In the genomic region with DNA sequence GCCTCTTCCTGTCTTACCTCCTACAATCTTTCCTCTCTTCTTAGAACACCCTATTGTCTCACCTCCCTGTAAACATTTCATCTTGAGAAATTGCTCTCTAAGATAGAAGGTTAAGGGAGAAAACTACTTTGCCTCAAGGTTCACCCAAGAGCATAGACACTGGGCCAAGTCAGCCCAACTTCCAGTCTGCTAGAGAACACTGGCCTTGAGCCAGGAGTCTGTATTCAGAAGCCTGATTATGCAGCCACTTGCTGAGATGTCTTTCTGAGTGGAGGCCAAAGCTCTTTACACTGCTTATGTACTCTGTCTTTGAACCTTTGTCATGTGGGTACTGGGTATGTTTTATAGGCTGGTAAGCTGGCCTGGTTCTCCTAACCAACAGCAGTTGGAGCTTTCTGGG, we compare ENCODE assay signal across 21 mouse cellular contexts.
A peak's percentile ranks its signal among the peaks of the same experiment; 100 is the strongest.
DNase-seq lines count a peak whose midpoint lies in the region; ATAC-seq lines count a peak whose summit lies in the region.
"Had no signal": no experiment of that assay in that cellular context is flagged by ENCODE, and none has a peak within 500 bp of the region (broad histone marks: within the 10 kb centered on the region; RNA-seq: fewer than 3 reads in every experiment).

No protein-coding gene starts in this region.

- no peaks in the 10 kb centered on the region for H3K36me3 ChIP-seq in forebrain, embryonic 14.5 days (ENCODE audit: control insufficient read depth, insufficient read depth, low read length)
- H3K36me3 ChIP-seq in forebrain, embryonic 12.5 days (replicated peaks) = no peaks in the 10 kb centered on the region
- H3K36me3 ChIP-seq in kidney, embryonic 16.5 days (ENCODE audit: insufficient read depth, low read length) = no peaks in the 10 kb centered on the region
- H3K36me3 ChIP-seq: hindbrain, embryonic 15.5 days had no signal

- H3K9ac ChIP-seq in forebrain, embryonic 14.5 days (ENCODE audit: low read length) = no peak overlapping the region
- no peak overlapping the region for H3K9ac ChIP-seq in forebrain, embryonic 12.5 days
- no peak overlapping the region for H3K9ac ChIP-seq in kidney, embryonic 16.5 days (replicated peaks; ENCODE audit: low read length)
- H3K9ac ChIP-seq: hindbrain, embryonic 15.5 days; liver, postnatal 0 days had no signal

- DNase-seq in forebrain, embryonic 14.5 days (ENCODE audit: low spot score) = peak; percentile 79
- peak; percentile 31 for DNase-seq in kidney, postnatal 10 days
- peak; percentile 14 for DNase-seq in lung, postnatal 10 days
- DNase-seq in lung, adult 18-20 months = no peak
- peak; percentile 32 for DNase-seq in NIH3T3 (ENCODE audit: low read depth)
- DNase-seq in thymus, postnatal 14 days = no peak
- DNase-seq: cerebellum, postnatal 36 days; gastrocnemius, postnatal 25 days; liver; liver, postnatal 0 days; right cerebral cortex, postnatal 25 days; thymus, postnatal 25 days had no signal

- no peaks in the 10 kb centered on the region for H3K9me3 ChIP-seq in forebrain, embryonic 14.5 days (replicated peaks; ENCODE audit: control insufficient read depth, low read length)
- H3K9me3 ChIP-seq in forebrain, embryonic 12.5 days = no peaks in the 10 kb centered on the region
- H3K9me3 ChIP-seq in kidney, embryonic 16.5 days (ENCODE audit: low read length) = no peaks in the 10 kb centered on the region
- H3K9me3 ChIP-seq: hindbrain, embryonic 15.5 days had no signal

- H3K4me2 ChIP-seq in forebrain, embryonic 14.5 days (ENCODE audit: low read length) = no peak overlapping the region
- no peak overlapping the region for H3K4me2 ChIP-seq in forebrain, embryonic 12.5 days
- H3K4me2 ChIP-seq in kidney, embryonic 16.5 days (replicated peaks; ENCODE audit: low read depth, low read length) = no peak overlapping the region
- H3K4me2 ChIP-seq: hindbrain, embryonic 15.5 days had no signal

- H3K4me3 ChIP-seq in forebrain, embryonic 14.5 days (ENCODE audit: low read depth, low read length) = no peak overlapping the region
- H3K4me3 ChIP-seq in forebrain, embryonic 12.5 days (replicated peaks) = no peak overlapping the region
- H3K4me3 ChIP-seq in kidney, embryonic 16.5 days (ENCODE audit: low read length) = no peak overlapping the region
- H3K4me3 ChIP-seq: erythroblast, embryonic 14.5 days; hindbrain, embryonic 15.5 days had no signal

- ATAC-seq in forebrain, embryonic 14.5 days = peak; percentile 44; the same call in 1 of the 2 replicates
- no peak for ATAC-seq in forebrain, embryonic 12.5 days (ENCODE audit: low FRiP score)
- ATAC-seq in kidney, embryonic 16.5 days (ENCODE audit: low FRiP score, low TSS enrichment) = no peak
- ATAC-seq: activated CD4-positive, CD25-positive, alpha-beta regulatory T cell, adult 4 months; intestine, postnatal 0 days; liver, postnatal 0 days; Patski had no signal

- H3K27me3 ChIP-seq in forebrain, embryonic 14.5 days (replicated peaks; ENCODE audit: control insufficient read depth, insufficient read depth, low read length) = no peaks in the 10 kb centered on the region
- H3K27me3 ChIP-seq in forebrain, embryonic 12.5 days = peaks cover 15% of the 10 kb centered on the region
- no peaks in the 10 kb centered on the region for H3K27me3 ChIP-seq in kidney, embryonic 16.5 days (ENCODE audit: insufficient read depth, low read length)
- H3K27me3 ChIP-seq: hindbrain, embryonic 15.5 days; Patski had no signal

- H3K4me1 ChIP-seq in forebrain, embryonic 14.5 days (ENCODE audit: control insufficient read depth, insufficient read depth, low read length) = 0 out of 2 replicates have a peak, but pooled peaks cover 5% of the 10 kb centered on the region
- no peaks in the 10 kb centered on the region; the same call in none of the 2 replicates for H3K4me1 ChIP-seq in forebrain, embryonic 12.5 days
- no peaks in the 10 kb centered on the region for H3K4me1 ChIP-seq in kidney, embryonic 16.5 days (ENCODE audit: insufficient read depth, low read length)
- H3K4me1 ChIP-seq: megakaryocyte, embryonic 14.5 days had no signal

- no peak overlapping the region for H3K27ac ChIP-seq in forebrain, embryonic 14.5 days (ENCODE audit: low read depth, low read length)
- no peak overlapping the region for H3K27ac ChIP-seq in forebrain, embryonic 12.5 days
- no peak overlapping the region for H3K27ac ChIP-seq in kidney, embryonic 16.5 days (ENCODE audit: low read length)
- H3K27ac ChIP-seq: hindbrain, embryonic 15.5 days; stomach, postnatal 0 days had no signal

Comparison
In these comparisons a context has a peak if more than half of its experiments do, and no peak if none do; other contexts are left out.
1. DNase-seq: peak in forebrain, embryonic 14.5 days (single experiment), kidney, postnatal 10 days (single experiment), lung, postnatal 10 days (single experiment) and NIH3T3 (single experiment); none in lung, adult 18-20 months (0 of 2) and thymus, postnatal 14 days (single experiment).